Mouse (Mus musculus) forebrain, postnatal 0 days (tissue): ENCODE data around the gene Lrrk2. TPM values are rescaled to one million over a fixed set of nuclear protein-coding genes. Genes with fewer than 3 reads are reported as not detected.
A peak's percentile ranks its signal among the peaks of the same experiment; 100 is the strongest.

Experiments
- ATAC-seq: fragments of 200-750 bp; cut with Nextera tagmentation; 2 replicates; pipeline ENCODE4 v1.8.0; 2017; ENCODE audit warnings: mild to moderate bottlenecking, moderate library complexity
- DNase-seq: peaks from one replicate; pipeline ENCODE4 v3.0.0-alpha.2; 2015
- H3K27ac ChIP-seq: fragments of 300-500 bp; sonication (generic); 2 replicates; pipeline ENCODE4 v1.5.1; 2014; ENCODE audit warnings: low read depth, mild to moderate bottlenecking, antibody characterized with exemption, low read length, moderate library complexity, mixed read lengths
- H3K27me3 ChIP-seq: fragments of 300-500 bp; sonication (generic); 2 replicates; pipeline ENCODE4 v1.6.1; 2014; ENCODE audit warnings: mild to moderate bottlenecking, low read length, mixed read lengths; ENCODE audit not compliant: insufficient read depth
- H3K36me3 ChIP-seq: fragments of 300-500 bp; sonication (generic); 2 replicates; pipeline ENCODE4 v1.6.1; 2014; ENCODE audit warnings: mild to moderate bottlenecking, moderate library complexity; ENCODE audit not compliant: insufficient read depth
- H3K4me1 ChIP-seq: fragments of 300-500 bp; sonication (generic); 2 replicates; pipeline ENCODE4 v1.6.1; 2014; ENCODE audit warnings: antibody characterized with exemption; ENCODE audit not compliant: insufficient read depth
- H3K4me2 ChIP-seq: fragments of 300-500 bp; sonication (generic); 2 replicates; pipeline ENCODE4 v1.6.1; 2014; ENCODE audit warnings: low read depth, mild to moderate bottlenecking, moderate library complexity
- H3K4me3 ChIP-seq: fragments of 300-500 bp; sonication (generic); 2 replicates; pipeline ENCODE4 v1.5.1; 2014; ENCODE audit warnings: low read depth, low read length, mixed read lengths
- H3K9ac ChIP-seq: fragments of 300-500 bp; sonication (generic); 2 replicates; pipeline ENCODE4 v1.6.1; 2014; ENCODE audit warnings: mild to moderate bottlenecking
- H3K9me3 ChIP-seq: fragments of 300-500 bp; sonication (generic); 2 replicates; pipeline ENCODE4 v1.6.1; 2016; ENCODE audit warnings: low read length
- CTCF ChIP-seq: sonication (generic); IDR thresholded peaks from 2 replicates; pipeline ENCODE4 v1.5.1; 2016; ENCODE audit warnings: antibody characterized with exemption, control low read depth, low read depth
- WGBS: fragments of 180-500 bp; shearing (Covaris S2); extraction: QIAGEN DNeasy Blood & Tissue Kit; methylation state at CpG from one replicate; pipeline ENCODE4 v1.1.7; 2014; 5-methylcytosine and 5-hydroxymethylcytosine counted together
- polyA plus RNA-seq: library from polyadenylated mRNA; unstranded; fragments of >200 nt; fragmentation: Nextera tagmentation; extraction: Ambion mirVana; gene quantifications from 2 replicates; pipeline ENCODE4 v1.2.1, GENCODE M21; 2015
- total RNA-seq: library from RNA; depleted of rRNA; stranded (reverse); fragments of >200 nt; gene quantifications from 2 replicates; pipeline ENCODE4 v1.2.3, GENCODE M21; 2014

Gene Lrrk2
- total and polyA plus RNA-seq, 2 experiments from 2014 or later = 1.7 to 4.5 TPM

- WGBS = 68% methylated on average over 14 of the region's 14 CpGs
- Histone ChIP-seq H3K4me3 (no peak overlapping the region), H3K4me2 (peak overlapping the region; percentile 5; the same call in 1 of the 2 replicates), H3K36me3 (no peaks in the 10 kb centered on the region), H3K27ac (no peak overlapping the region), H3K9ac (no peak overlapping the region), H3K27me3 (no peaks in the 10 kb centered on the region), H3K4me1 (peaks cover 2% of the 10 kb centered on the region; the same call in 1 of the 2 replicates), H3K9me3 (no peaks in the 10 kb centered on the region)
- peak; percentile 7 for DNase-seq
- no peak for ATAC-seq
- TF ChIP-seq CTCF = no peak
Observed at GRCm38 (mm10) chr15:91753378-91754080, 80.6 kb downstream of the Lrrk2 start.

GRCm38 (mm10) chr15:91754546-91754945, 81.6 kb downstream of the Lrrk2 start:
- no peak overlapping the region for H3K9ac ChIP-seq
- no peak for ATAC-seq
- no peak overlapping the region for H3K27ac ChIP-seq
- no peaks in the 10 kb centered on the region for H3K9me3 ChIP-seq
- peak; percentile 83 for DNase-seq
- H3K4me3 ChIP-seq = no peak overlapping the region
- 18% methylated on average over 3 of the region's 3 CpGs for WGBS
- no peaks in the 10 kb centered on the region for H3K36me3 ChIP-seq
- TF ChIP-seq CTCF = peak; percentile 70
- H3K4me2 ChIP-seq = 0 out of 2 replicates have a peak overlapping the region, but pooled peaks have one; percentile 5
- H3K27me3 ChIP-seq = no peaks in the 10 kb centered on the region
- peaks cover 2% of the 10 kb centered on the region; the same call in 1 of the 2 replicates for H3K4me1 ChIP-seq

GRCm38 (mm10) chr15:91755756-91756155, 82.8 kb downstream of the Lrrk2 start:
- DNase-seq (no peak), ATAC-seq (no peak)
- Histone ChIP-seq H3K4me2 (no peak overlapping the region), H3K4me1 (peaks cover 2% of the 10 kb centered on the region; the same call in 1 of the 2 replicates), H3K36me3 (no peaks in the 10 kb centered on the region), H3K9ac (no peak overlapping the region), H3K9me3 (no peaks in the 10 kb centered on the region), H3K27me3 (no peaks in the 10 kb centered on the region), H3K4me3 (no peak overlapping the region), H3K27ac (no peak overlapping the region)
- WGBS = 91% methylated on average over 16 of the region's 16 CpGs
- no peak for TF ChIP-seq CTCF

GRCm38 (mm10) chr15:91772041-91772440, 99.1 kb downstream of the Lrrk2 start:
- no peak overlapping the region for H3K9ac ChIP-seq
- ATAC-seq (no peak), DNase-seq (no peak)
- no peak overlapping the region for H3K4me3 ChIP-seq
- WGBS = 55% methylated on average over 4 of the region's 4 CpGs
- no peak for TF ChIP-seq CTCF
- H3K36me3 ChIP-seq = no peaks in the 10 kb centered on the region
- no peaks in the 10 kb centered on the region for H3K27me3 ChIP-seq
- no peaks in the 10 kb centered on the region for H3K4me1 ChIP-seq
- H3K9me3 ChIP-seq = no peaks in the 10 kb centered on the region
- no peak overlapping the region for H3K27ac ChIP-seq
- H3K4me2 ChIP-seq = no peak overlapping the region

- no peak overlapping the region for H3K27ac ChIP-seq
- DNase-seq = no peak
- no peak for ATAC-seq
Observed at GRCm38 (mm10) chr15:91779166-91779565, 106.2 kb downstream of the Lrrk2 start.

GRCm38 (mm10) chr15:91781172-91781571, 108.2 kb downstream of the Lrrk2 start:
- no peak for ATAC-seq
- no peak overlapping the region for H3K27ac ChIP-seq
- no peak overlapping the region for H3K9ac ChIP-seq
- no peaks in the 10 kb centered on the region for H3K9me3 ChIP-seq
- no peak overlapping the region for H3K4me2 ChIP-seq
- no peaks in the 10 kb centered on the region for H3K36me3 ChIP-seq
- peak; percentile 85 for TF ChIP-seq CTCF
- no peak overlapping the region for H3K4me3 ChIP-seq
- WGBS = 33% methylated on average over 6 of the region's 6 CpGs
- no peaks in the 10 kb centered on the region for H3K27me3 ChIP-seq
- H3K4me1 ChIP-seq = no peaks in the 10 kb centered on the region
- peak; percentile 83 for DNase-seq

More at GRCm38 (mm10) chr15:91779166-91779565, 106.2 kb downstream of the Lrrk2 start:
- H3K4me2 ChIP-seq = no peak overlapping the region
- no peak overlapping the region for H3K4me3 ChIP-seq
- TF ChIP-seq CTCF = no peak
- 91% methylated on average over 9 of the region's 9 CpGs for WGBS
- H3K27me3 ChIP-seq = no peaks in the 10 kb centered on the region
- H3K4me1 ChIP-seq = no peaks in the 10 kb centered on the region
- H3K9ac ChIP-seq = no peak overlapping the region
- no peaks in the 10 kb centered on the region for H3K36me3 ChIP-seq
- no peaks in the 10 kb centered on the region for H3K9me3 ChIP-seq

- Histone ChIP-seq H3K27ac (no peak overlapping the region), H3K4me3 (no peak overlapping the region)
Observed at GRCm38 (mm10) chr15:91788338-91788737, 115.4 kb downstream of the Lrrk2 start.

More at GRCm38 (mm10) chr15:91788338-91788737, 115.4 kb downstream of the Lrrk2 start:
- no peak overlapping the region for H3K4me2 ChIP-seq
- H3K27me3 ChIP-seq = no peaks in the 10 kb centered on the region
- H3K9ac ChIP-seq = no peak overlapping the region
- H3K4me1 ChIP-seq = no peaks in the 10 kb centered on the region
- no peak for TF ChIP-seq CTCF
- no peak for ATAC-seq
- no peak for DNase-seq
- WGBS = 89% methylated on average over 11 of the region's 11 CpGs
- no peaks in the 10 kb centered on the region for H3K9me3 ChIP-seq
- H3K36me3 ChIP-seq = no peaks in the 10 kb centered on the region
